Mouse (Mus musculus) neural tube, embryonic 13.5 days (tissue): ENCODE measurements around the gene Fam131a. TPM values are rescaled to one million over a fixed set of nuclear protein-coding genes. Genes with fewer than 3 reads are reported as not detected.

Experiments
- ATAC-seq: fragments of 200-750 bp; cut with Nextera tagmentation; 2 replicates; pipeline ENCODE4 v1.8.0; 2017; ENCODE audit warnings: low read depth, mild to moderate bottlenecking, moderate TSS enrichment, moderate library complexity
- H3K27ac ChIP-seq: fragments of 300-500 bp; sonication (generic); replicated peaks from 2 replicates; pipeline ENCODE4 v1.5.1; 2015; ENCODE audit warnings: moderate library complexity, mild to moderate bottlenecking, inconsistent platforms
- H3K27me3 ChIP-seq: fragments of 300-500 bp; sonication (generic); 2 replicates; pipeline ENCODE4 v1.6.1; 2015; ENCODE audit warnings: mild to moderate bottlenecking, inconsistent platforms
- H3K36me3 ChIP-seq: fragments of 300-500 bp; sonication (generic); 2 replicates; pipeline ENCODE4 v1.6.1; 2015; ENCODE audit warnings: mild to moderate bottlenecking, inconsistent platforms
- H3K4me1 ChIP-seq: fragments of 300-500 bp; sonication (generic); replicated peaks from 2 replicates; pipeline ENCODE4 v1.6.1; 2015; ENCODE audit warnings: inconsistent platforms
- H3K4me2 ChIP-seq: fragments of 300-500 bp; sonication (generic); 2 replicates; pipeline ENCODE4 v1.6.1; 2015; ENCODE audit warnings: inconsistent platforms, mild to moderate bottlenecking, moderate library complexity
- H3K4me3 ChIP-seq: fragments of 300-500 bp; sonication (generic); 2 replicates; pipeline ENCODE4 v1.5.1; 2015; ENCODE audit warnings: mild to moderate bottlenecking, inconsistent platforms
- H3K9ac ChIP-seq: fragments of 300-500 bp; sonication (generic); 2 replicates; pipeline ENCODE4 v1.6.1; 2015; ENCODE audit warnings: moderate library complexity, mild to moderate bottlenecking, inconsistent platforms
- H3K9me3 ChIP-seq: fragments of 300-500 bp; sonication (generic); 2 replicates; pipeline ENCODE4 v1.6.1; 2016; ENCODE audit warnings: inconsistent platforms
- WGBS: fragments of 180-500 bp; shearing (Covaris S2); methylation state at CpG from one replicate; pipeline ENCODE4 v1.1.7; 2015; 5-methylcytosine and 5-hydroxymethylcytosine counted together
- polyA plus RNA-seq: library from polyadenylated mRNA; unstranded; fragments of >200 nt; fragmentation: Nextera tagmentation; extraction: Ambion mirVana; gene quantifications from 2 replicates; pipeline ENCODE4 v1.2.1, GENCODE M21; 2015

Gene Fam131a
- polyA plus RNA-seq, 1 experiment from 2014 or later, result 27.8 TPM

DNA sequence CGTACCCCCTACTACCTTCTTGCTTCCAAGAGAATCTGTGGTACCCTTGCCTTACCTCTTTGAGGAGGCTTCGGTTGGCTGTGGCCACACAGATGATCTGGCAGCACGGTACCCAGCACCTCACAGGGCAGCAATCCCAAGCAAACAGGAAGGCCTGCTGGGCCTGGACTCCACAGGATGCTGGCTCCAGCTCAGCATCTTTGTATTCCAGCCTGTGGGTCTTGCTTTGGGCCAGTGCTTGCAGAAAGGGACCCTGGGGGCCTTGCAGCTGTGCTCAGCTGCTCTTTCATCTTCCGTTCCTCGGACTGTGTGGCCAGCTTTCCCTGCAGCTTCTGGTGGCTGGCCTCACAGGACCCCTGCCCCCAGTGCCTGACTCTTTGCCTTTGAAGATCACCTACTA lies 7.0 kb downstream of the Fam131a start:
- no peak overlapping the region for H3K4me3 ChIP-seq
- H3K9ac ChIP-seq, result 0 out of 2 replicates have a peak overlapping the region, but pooled peaks have one; percentile 32
- H3K27me3 ChIP-seq, result no peaks in the 10 kb centered on the region
- H3K4me1 ChIP-seq, result peaks cover 50% of the 10 kb centered on the region
- H3K36me3 ChIP-seq, result peaks cover 54% of the 10 kb centered on the region
- ATAC-seq, result no peak
- WGBS, result 30% methylated on average over 5 of the region's 5 CpGs
- H3K4me2 ChIP-seq, result no peak overlapping the region
- H3K27ac ChIP-seq, result no peak overlapping the region; the same call in 1 of the 2 replicates
- no peaks in the 10 kb centered on the region for H3K9me3 ChIP-seq

DNA sequence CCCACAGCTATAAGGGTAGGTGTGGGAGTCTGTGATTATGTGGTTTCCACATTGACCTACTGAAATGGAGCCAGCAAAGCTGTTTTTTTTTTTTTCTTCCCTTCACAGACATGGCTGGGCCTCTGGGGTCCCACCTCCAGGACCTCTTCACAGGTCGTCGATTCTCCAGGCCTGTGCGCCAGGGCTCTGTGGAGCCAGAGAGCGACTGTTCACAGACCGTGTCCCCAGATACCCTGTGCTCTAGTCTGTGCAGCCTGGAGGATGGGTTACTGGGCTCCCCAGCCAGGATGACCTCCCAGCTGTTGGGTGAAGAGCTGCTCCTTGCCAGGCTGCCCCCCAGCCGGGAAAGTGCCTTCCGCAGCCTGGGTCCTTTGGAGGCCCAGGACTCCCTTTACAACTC lies 8.3 kb downstream of the Fam131a start:
- Histone ChIP-seq H3K27me3 (no peaks in the 10 kb centered on the region), H3K4me3 (no peak overlapping the region), H3K4me2 (0 out of 2 replicates have a peak overlapping the region, but pooled peaks have one; percentile 0), H3K36me3 (peaks cover 67% of the 10 kb centered on the region), H3K27ac (peak overlapping the region; percentile 72), H3K9me3 (no peaks in the 10 kb centered on the region), H3K9ac (peak overlapping the region; percentile 47; the same call in 1 of the 2 replicates), H3K4me1 (peaks cover 37% of the 10 kb centered on the region)
- WGBS, result 51% methylated on average over 7 of the region's 7 CpGs
- ATAC-seq, result no peak

DNA sequence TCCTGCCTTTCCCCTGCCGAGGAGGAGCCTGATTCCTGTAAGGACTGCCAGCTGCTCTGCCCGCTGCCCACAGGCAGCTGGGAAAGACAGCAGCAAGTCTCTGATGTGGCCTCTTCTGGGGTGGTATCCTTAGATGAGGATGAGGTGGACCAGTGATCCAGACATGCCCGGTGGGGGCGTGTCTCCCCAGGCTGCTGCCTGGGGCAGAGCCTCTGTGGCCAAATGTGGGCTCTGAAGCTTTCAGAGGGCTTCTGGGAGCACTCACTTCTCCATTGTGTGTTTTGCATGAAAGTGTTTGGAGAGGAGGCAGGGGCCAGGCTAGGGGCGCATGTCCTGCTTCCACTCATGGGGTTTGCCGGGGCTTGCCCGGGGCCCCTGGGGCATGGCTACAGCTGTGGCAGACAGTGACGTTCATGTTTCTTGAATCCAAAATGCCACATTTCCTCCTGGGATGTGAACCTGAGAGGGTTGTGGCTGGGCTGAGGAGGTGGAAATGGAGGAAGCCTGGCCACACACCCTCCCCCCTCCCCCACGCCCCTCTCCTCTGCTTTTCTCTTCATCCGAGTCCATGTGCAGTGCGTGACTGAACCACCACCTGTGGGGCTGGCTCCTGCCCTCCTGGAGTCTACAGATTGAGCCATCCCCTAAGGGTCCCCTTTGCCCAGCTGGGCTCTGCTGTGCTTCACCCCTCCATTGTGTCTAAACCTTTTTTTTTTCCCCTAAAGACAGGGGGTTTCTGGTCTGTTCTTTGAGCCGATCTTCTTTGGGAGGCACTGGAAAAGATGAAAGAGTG lies 8.9 kb downstream of the Fam131a start:
- Histone ChIP-seq H3K9ac (peak overlapping the region; percentile 47), H3K4me2 (peak overlapping the region; percentile 0; the same call in 1 of the 2 replicates), H3K36me3 (peaks cover 73% of the 10 kb centered on the region), H3K4me3 (no peak overlapping the region), H3K9me3 (no peaks in the 10 kb centered on the region), H3K27ac (peak overlapping the region; percentile 72), H3K27me3 (no peaks in the 10 kb centered on the region), H3K4me1 (peaks cover 32% of the 10 kb centered on the region)
- 10% methylated on average over 12 of the region's 12 CpGs for WGBS
- ATAC-seq, result peak; percentile 24

DNA sequence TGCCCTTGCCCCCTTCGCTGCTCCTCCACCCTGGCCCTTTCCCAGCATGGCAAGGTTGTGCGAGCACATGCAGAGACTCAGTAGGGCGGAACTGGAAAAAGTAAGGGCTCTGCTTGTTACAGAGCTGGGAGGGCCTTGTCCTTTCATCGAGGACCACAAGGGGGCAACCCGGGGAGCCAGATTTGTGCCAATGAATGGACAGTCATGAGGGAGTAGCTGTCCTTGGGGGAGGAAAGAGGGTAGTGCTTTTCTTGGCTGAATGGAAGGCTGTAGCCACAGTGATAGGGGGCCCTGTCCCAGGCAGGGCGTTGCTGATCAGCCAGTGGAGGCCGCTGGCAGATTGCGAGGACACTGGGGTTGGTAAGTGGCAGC lies 9.5 kb downstream of the Fam131a start:
- Histone ChIP-seq H3K9ac (peak overlapping the region; percentile 47), H3K9me3 (no peaks in the 10 kb centered on the region), H3K4me3 (no peak overlapping the region), H3K4me2 (no peak overlapping the region; the same call in 1 of the 2 replicates), H3K27me3 (no peaks in the 10 kb centered on the region), H3K36me3 (peaks cover 79% of the 10 kb centered on the region), H3K27ac (peak overlapping the region; percentile 72), H3K4me1 (peaks cover 32% of the 10 kb centered on the region)
- 4% methylated on average over 8 of the region's 8 CpGs for WGBS
- ATAC-seq, result peak; percentile 67

DNA sequence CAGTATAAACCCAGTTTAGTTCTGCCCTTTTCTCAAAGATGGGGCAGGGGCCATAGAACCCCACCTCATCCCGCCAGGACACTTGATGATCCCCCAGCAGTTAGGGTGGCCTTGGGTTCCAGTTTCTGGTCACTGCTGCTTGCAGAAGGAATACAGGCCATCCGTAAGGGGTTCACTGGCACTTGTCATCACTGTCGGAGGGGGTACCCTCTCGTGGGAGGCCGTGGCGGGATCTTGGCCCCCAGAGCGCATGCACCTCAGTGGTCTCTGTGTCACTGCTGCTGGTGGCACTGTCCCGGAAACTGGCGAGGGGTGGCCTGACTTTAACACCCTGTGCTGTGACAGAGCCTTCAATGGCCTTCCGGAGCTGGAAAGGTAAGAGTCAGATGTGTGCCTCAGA lies 10.0 kb downstream of the Fam131a start:
- Histone ChIP-seq H3K9me3 (no peaks in the 10 kb centered on the region), H3K4me1 (peaks cover 32% of the 10 kb centered on the region), H3K27ac (0 out of 2 replicates have a peak overlapping the region, but pooled peaks have one; percentile 72), H3K9ac (no peak overlapping the region), H3K4me3 (no peak overlapping the region), H3K27me3 (no peaks in the 10 kb centered on the region), H3K4me2 (no peak overlapping the region), H3K36me3 (peaks cover 84% of the 10 kb centered on the region)
- WGBS, result 93% methylated on average over 10 of the region's 10 CpGs
- ATAC-seq, result no peak

DNA sequence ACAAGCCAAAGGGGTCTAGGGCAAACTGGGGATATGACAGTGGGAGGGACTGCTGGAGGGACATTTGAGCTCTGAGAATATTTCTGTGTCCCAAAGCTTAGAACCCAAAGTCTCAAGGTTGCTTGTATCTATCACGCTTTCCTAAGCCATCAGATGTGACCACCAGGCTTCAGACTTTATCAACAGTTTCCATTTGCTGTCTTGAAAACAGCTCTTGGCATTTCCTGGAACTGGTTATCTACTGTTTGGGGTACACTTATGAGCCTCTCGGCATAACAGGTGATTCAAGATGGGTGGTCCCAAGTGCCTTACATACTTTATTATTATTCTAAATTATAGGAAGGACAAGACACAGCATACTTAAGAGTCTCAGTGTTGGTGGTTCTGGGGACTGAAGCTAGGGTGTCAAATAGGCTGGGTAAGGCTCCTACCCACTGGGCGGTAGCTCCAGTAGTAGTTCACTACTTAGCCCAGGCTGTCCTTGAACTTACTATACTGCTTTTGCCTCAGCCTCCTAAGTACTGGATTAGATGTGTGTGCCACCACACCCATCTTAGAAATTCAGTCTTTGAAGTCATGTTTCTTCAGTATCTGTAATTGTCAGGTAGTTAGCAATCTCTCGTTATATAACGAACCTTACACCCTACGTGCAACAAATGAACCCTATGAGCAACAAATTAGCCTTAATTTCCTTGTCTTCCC lies 10.8 kb downstream of the Fam131a start:
- no peak for ATAC-seq
- Histone ChIP-seq H3K27me3 (no peaks in the 10 kb centered on the region), H3K4me2 (no peak overlapping the region), H3K9me3 (no peaks in the 10 kb centered on the region), H3K9ac (no peak overlapping the region), H3K27ac (no peak overlapping the region), H3K4me3 (no peak overlapping the region), H3K36me3 (peaks cover 88% of the 10 kb centered on the region), H3K4me1 (peaks cover 32% of the 10 kb centered on the region)
- WGBS, result 95% methylated on average over 6 of the region's 6 CpGs

DNA sequence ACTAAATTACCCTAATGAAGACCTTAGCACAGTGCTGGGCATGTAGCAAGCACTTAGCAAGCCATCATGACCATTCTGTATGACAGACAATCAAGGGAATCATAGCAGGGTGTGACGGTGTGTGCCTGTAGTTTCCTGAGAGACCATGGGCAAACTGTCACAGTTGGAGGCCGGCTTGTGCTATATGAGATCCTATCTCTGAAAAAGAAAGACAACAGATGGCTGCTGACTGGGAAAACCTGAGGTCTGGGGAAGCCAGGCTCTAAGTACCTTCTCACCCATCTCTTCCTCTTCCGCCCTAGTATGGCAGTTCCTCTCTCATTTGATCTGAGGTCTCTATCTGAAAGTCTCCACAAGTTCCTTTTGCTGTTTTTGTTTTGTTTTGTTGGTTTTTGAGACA lies 12.7 kb downstream of the Fam131a start:
- WGBS, result 82% methylated on average over 3 of the region's 3 CpGs
- peaks cover 32% of the 10 kb centered on the region for H3K4me1 ChIP-seq
- no peaks in the 10 kb centered on the region for H3K9me3 ChIP-seq
- H3K4me2 ChIP-seq, result no peak overlapping the region
- no peak overlapping the region for H3K9ac ChIP-seq
- ATAC-seq, result no peak
- no peak overlapping the region for H3K27ac ChIP-seq
- peaks cover 89% of the 10 kb centered on the region for H3K36me3 ChIP-seq
- no peak overlapping the region for H3K4me3 ChIP-seq
- H3K27me3 ChIP-seq, result no peaks in the 10 kb centered on the region

- WGBS, result 93% methylated on average over 2 of the region's 2 CpGs
- no peak overlapping the region for H3K4me3 ChIP-seq
- no peaks in the 10 kb centered on the region for H3K27me3 ChIP-seq
- H3K4me1 ChIP-seq, result peaks cover 26% of the 10 kb centered on the region
- H3K9ac ChIP-seq, result no peak overlapping the region
- H3K36me3 ChIP-seq, result peaks cover 90% of the 10 kb centered on the region
- no peak overlapping the region for H3K4me2 ChIP-seq
- no peaks in the 10 kb centered on the region for H3K9me3 ChIP-seq
- ATAC-seq, result no peak
- no peak overlapping the region for H3K27ac ChIP-seq
These were observed 13.5 kb downstream of the Fam131a start for GRCm38 (mm10) chr16:20706407-20707055.

DNA sequence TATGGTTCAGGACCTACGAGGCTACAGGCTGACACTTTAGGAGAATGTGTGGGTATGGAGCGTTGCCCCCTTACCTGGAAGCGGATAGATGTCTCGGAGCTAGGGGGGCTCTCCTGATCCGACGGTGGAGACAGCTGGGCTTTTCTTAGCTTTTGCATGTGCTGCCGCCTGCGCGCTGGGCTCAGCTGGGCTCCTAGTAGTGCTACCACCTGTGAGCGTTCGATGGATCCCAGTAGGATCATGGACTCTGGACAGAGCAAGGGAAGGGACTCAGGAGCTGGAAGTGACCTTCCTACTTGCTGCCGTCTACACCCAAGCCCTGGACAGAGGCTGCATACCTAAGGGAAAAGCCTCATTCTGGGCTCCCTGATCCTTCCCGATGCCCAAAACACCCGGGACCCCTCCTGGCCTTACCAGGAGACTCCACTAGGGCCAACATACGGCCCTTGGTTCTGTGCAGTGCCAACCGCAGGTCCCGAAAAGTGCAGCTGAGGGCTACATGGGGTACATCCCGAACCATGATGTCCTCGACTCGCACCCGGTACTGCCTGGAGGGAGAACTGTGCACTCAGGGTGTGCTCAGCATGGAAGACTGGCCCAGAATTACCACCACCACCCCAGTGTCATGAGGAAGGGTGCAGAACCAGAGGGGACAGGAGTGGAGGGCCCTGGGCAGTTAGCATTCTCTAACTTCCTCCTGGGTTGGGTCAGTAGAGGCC lies 15.3 kb downstream of the Fam131a start:
- H3K36me3 ChIP-seq, result peaks cover 98% of the 10 kb centered on the region
- no peak overlapping the region for H3K4me3 ChIP-seq
- H3K4me1 ChIP-seq, result peaks cover 15% of the 10 kb centered on the region; the same call in 1 of the 2 replicates
- H3K9me3 ChIP-seq, result no peaks in the 10 kb centered on the region
- WGBS, result 93% methylated on average over 21 of the region's 21 CpGs
- H3K9ac ChIP-seq, result peak overlapping the region; percentile 8; the same call in 1 of the 2 replicates
- H3K27me3 ChIP-seq, result no peaks in the 10 kb centered on the region
- ATAC-seq, result no peak
- H3K27ac ChIP-seq, result no peak overlapping the region
- no peak overlapping the region for H3K4me2 ChIP-seq

GRCm38 (mm10) chr16:20708939-20709734 lies 16.1 kb downstream of the Fam131a start:
- H3K4me2 ChIP-seq, result no peak overlapping the region
- ATAC-seq, result peak; percentile 62
- H3K36me3 ChIP-seq, result peaks cover 91% of the 10 kb centered on the region
- no peak overlapping the region for H3K4me3 ChIP-seq
- H3K4me1 ChIP-seq, result peaks cover 20% of the 10 kb centered on the region
- H3K27me3 ChIP-seq, result no peaks in the 10 kb centered on the region
- 74% methylated on average over 19 of the region's 19 CpGs for WGBS
- no peak overlapping the region for H3K27ac ChIP-seq
- H3K9ac ChIP-seq, result peak overlapping the region; percentile 17; the same call in 1 of the 2 replicates
- H3K9me3 ChIP-seq, result no peaks in the 10 kb centered on the region

DNA sequence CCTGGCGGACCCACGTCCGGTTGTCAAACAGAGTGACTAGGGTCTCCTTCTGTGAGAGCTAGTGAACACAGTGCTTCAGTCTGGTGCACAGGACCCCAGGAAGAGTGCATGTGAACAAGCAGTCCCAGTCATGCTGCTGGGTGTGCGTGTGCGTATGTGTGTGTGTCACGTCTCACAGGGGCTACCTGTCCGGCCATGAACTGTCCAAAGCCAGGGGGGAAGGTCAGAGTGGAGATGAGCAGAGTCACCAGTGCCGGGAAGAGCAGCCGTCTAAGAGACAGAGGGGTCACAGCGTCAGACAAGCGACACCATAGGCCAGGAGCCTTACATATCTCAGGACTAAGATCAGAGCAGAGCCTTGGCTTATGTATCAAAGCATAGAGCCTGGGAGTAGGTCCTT lies 17.3 kb downstream of the Fam131a start:
- Histone ChIP-seq H3K27me3 (no peaks in the 10 kb centered on the region), H3K4me2 (no peak overlapping the region), H3K4me3 (no peak overlapping the region), H3K36me3 (peaks cover 79% of the 10 kb centered on the region), H3K27ac (no peak overlapping the region), H3K4me1 (peaks cover 32% of the 10 kb centered on the region), H3K9ac (no peak overlapping the region), H3K9me3 (no peaks in the 10 kb centered on the region)
- WGBS, result 95% methylated on average over 11 of the region's 11 CpGs
- no peak for ATAC-seq
